Mouse (Mus musculus) NIH3T3 (cell line): ENCODE measurements around the gene Pmm1.

Source experiments
- DNase-seq: peaks from one replicate; pipeline ENCODE4 v3.0.0-alpha.2; 2012; ENCODE audit warnings: low read depth

Pmm1 gene

DNA sequence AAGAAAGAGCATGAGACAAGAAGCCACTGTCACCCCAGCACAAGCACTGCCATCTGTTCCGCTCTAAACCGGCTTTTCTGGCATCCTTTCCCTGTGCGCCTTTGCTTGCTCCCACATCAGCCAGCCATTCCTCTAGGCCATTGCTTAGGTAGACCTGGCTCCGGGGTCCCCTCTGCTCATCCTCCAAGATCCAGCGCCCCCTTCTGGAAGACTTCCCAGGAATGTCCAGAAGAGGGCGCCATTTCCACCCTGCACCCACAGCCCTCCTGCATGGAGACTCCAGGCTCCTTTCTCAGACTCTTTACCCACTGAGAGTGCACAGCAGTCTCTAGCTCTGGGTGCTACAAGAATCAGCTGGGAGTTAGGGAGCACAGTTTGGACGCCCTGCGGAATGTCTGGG is 4.3 kb downstream of the Pmm1 start:
- DNase-seq = peak; percentile 71

DNA sequence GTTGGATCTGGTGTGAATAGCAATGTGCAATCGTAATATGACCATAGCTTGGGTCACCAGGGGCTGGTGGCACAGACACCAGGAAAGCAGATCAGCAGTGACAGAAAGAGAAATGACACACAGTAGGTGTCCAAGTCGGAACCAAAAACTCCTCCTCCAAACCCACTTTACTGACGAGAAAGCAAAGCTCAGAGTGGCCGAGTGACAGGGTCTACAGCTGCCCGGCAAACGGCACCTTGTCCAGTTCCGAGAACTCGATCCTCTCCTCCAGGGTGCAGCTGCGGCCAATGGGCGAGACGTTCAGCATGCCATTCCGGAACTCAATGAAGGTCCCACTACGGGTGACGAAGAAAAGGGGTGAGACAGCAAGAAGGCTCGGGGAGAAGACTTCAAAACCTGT is 5.3 kb downstream of the Pmm1 start:
- no peak for DNase-seq

DNA sequence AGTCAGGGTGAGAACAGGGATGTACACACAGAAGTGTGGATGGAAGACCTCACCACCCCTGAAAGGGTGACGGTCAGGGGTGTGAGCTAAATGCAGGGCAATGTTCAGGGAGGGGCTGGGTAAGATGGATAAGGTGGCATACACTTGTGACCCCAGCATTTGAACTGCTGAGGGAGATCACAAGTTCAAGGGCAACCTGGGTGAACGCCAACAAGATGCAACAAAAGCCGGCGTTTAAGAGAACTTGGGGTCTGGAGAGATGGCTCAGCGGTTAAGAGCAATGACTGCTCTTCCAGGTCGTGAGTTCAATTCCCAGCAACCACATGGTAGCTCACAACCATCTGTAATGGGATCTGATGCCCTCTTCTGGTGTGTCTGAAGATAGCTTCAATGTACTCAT is 6.0 kb downstream of the Pmm1 start:
- DNase-seq = no peak

DNA sequence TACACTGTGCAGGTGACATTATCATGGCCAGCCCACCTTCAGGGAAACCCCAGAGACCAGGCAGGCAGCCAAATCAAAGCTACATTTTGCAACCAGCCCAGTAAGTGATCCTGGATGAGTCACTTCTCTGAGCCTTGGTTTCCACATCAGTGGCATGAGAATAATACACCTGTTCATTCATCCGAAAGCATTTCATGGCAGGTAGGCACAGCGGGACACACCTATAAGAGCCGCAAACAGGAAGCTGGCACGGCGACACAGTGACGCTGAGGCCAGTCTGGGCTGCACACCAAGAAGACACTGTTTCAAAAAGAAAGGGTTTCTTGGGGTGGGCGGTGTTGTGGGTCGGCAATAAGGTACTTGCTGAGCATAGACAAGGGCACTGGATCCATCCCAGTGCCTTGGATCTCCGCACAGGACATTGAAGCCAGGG is 6.6 kb downstream of the Pmm1 start:
- no peak for DNase-seq

DNA sequence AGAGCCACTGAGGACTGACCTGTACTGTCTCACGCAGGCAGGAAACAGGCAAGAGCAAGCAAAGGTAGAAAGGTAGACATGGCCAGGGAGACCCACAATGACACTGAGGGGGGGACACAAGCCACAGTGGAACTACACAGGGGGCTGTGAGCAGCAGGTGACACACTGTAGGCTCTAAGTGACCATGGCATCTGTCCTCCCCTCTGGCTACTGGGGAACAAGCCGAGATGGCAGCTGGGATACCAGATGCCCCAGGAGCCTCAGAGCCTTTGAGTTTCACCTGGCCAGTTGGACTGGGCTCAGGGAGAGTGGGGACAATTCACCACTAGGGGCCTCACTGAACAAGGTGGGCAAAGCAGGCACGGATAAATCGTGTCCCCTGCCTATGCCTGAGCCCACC is 8.4 kb downstream of the Pmm1 start:
- DNase-seq = no peak

DNA sequence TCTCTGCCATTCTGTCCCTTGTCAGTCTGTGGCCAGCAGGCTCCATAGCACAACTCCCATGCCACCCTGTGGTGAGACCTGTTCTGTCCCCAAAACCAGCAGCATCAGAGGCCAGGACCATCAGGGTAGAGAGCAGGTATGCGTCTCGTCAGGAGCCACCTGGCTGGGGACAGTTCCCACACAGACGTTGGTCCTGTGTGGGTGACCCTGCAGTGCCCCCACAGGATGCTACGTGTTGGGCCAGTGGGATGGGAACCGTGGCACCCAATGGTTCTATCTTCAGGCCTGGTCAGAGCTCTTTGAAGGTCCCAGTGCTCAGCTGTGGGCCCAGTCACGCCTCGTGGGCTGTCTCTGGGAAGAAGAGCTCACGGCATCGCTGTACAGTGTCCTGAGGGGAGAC is 9.6 kb downstream of the Pmm1 start:
- no peak for DNase-seq

DNA sequence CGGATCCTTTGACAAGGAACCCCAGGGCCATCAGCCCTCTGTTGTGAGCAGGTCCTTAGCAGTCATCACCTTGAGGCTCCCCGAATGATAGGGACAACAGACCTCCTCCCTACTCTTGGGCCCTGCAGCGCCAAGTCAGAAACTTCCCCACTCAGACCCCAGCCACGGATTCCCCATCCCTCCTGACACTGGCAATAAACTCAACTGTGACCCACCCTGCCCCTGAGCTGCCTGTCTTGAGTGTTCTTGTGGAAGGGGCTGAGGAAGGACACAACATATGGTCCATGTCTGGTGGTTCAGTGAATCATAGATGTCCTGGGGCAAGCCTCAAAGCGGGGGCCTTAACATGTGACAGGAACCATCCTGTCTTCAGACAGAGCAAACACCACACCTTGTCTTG is 10.0 kb downstream of the Pmm1 start:
- DNase-seq = no peak

DNA sequence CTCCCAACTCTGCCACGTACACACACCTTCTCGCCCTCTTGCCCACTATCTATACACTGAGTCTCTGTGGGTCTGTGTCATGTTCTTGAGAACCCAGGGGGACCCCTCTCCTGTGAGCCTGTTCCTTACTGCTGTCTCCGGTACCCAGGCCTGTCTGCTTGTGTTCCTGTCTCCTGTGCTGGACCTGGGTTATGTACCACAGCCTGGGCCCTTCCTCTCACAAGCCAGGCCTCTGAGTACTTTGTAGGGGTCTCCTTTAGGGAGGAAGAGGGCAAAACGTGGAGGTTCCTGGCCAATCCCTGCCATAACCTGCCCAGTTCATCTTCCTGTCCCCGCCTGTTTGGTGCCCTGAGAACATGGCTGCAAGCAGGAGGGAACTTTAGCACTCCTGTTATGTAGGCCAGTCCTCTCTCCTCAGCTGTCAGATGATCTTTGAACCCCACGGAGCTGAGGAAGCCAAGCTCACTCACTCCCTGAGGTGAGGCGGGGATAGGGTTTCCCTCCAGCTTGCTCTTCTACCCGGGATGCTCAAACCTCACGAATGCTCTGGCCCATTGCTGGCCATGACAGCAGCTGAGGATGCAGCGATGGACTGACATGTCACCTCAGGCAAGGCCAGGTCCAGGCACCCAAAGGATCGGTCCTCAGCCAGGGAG is 11.1 kb downstream of the Pmm1 start:
- DNase-seq = no peak

DNA sequence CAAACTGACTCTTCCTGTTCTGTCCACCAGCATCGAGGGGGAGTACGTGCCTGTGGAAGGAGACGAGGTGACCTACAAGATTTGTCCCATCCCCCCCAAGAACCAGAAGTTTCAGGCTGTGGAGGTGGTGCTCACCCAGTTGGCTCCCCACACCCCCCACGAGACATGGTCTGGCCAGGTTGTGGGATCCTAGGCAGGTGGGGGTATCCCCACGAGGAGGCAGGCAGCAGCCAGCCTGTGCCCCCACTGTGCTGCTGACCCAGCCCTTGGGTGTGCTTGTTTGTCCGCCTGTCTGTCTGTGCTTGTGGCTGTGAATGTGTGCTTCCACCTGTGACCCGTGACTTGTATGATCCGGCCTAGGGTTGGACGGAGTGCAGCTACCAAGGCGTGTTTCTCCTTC is 11.7 kb downstream of the Pmm1 start:
- no peak for DNase-seq

DNA sequence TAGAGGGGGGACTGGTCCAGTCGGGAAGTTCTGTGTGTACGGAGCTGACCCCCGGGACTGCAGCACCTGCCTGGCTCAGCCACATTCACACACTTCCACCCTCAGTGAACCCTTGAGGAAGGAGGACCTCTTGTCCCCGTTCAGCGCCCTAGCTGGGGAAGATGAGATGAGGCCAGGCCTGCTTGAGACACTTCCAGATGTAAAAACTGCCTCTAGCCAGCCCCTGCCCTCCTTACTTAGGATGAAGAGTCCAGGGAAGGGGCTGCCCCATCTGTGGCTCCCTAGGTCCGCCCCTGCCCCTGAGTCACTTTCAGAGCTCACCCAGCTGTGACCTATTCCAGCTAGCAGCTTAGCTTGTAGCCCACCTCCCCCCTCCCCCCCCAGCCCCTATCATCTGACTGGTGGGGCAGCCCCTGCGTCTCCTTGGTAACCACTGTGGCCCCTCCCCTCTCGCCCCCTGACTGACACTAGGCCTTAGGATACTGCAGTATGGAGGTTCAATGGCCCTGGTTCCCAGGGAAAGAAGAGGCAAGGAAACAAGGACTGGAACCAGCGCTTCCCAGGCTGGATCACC is 17.5 kb downstream of the Pmm1 start:
- DNase-seq = no peak

DNA sequence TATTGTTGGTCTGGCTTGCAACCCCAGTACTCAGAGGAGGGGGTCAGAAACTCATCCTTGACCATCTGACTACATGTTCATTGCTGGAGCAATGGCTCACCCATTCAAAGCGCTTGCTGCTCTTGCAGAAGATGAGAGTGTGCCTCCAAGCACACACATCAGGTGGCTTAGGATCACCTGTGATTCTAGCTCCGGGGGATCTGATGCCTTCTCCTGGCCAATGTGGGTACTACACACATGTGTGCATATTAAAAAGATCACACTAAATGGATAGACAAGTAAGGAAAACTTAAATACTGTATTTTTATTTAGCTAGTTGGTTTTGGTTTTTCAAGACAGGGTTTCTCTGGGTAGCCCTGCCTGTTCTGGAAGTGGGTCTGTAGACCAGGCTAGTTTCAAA is 19.7 kb downstream of the Pmm1 start:
- DNase-seq = no peak

DNA sequence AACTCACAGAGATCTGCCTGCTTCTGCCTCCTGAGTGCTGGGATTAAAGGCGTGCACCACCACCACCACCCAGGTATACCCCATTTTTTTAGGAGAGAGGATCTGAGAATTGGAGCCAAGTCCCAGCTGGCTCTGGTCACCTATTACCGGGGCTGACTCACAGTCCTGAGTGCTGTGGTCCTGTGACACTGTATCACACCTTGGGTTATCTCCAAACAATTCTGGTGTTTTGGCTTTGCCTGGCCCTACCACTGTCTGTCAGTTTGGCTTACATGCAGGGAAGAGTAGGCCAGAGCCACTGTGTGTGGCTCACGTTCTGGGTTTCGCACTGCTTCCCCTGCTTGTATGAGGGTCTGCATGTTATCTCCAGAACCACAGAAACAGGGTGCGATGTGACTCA is 20.5 kb downstream of the Pmm1 start:
- no peak for DNase-seq

DNA sequence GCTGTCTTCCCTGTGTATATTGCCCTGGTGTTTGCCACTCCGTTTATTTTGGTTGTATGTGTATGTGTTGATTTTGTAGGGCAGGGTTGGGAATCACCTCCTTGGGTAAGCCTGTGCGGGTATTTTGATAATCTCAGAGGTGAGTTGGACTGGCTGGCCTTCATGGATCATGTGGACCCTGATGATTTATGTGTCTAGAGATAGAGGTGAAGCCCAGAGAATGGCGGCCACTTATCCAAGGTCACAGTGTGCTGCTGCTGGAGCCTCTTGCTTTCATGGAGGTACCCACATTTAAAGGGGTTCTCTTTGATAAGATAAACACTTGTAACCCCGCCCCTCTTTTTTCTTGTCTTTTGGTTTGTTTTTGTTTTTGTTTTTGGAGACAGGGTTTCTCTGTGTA is 21.0 kb downstream of the Pmm1 start:
- DNase-seq = no peak

DNA sequence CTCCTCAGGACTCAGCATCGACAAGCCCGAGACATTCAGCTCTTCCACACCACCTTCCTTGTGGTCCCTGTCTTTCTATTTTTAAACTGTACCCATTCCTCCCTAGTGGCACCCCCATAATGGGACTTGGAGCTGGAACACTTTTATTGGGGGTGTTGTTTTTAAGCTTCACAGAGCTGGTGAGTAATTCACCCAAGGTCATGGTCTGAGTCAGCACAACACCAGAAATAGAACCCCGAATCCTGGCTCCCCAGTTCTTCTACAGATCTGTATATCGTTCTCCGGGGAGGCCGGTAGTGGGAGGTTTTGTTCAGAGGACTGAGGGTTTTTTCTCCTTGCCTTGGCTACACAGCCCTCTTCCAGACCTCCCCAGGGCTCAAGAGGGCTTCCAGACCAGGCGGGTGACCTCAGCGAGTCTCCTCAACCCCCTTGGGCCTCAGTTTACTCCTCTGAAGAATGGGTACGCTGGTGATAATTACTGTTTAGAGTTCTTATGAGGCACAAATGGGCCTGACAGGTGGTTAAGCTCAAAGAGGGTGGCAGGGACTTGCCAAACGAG is 21.5 kb downstream of the Pmm1 start:
- DNase-seq = peak; percentile 25

DNA sequence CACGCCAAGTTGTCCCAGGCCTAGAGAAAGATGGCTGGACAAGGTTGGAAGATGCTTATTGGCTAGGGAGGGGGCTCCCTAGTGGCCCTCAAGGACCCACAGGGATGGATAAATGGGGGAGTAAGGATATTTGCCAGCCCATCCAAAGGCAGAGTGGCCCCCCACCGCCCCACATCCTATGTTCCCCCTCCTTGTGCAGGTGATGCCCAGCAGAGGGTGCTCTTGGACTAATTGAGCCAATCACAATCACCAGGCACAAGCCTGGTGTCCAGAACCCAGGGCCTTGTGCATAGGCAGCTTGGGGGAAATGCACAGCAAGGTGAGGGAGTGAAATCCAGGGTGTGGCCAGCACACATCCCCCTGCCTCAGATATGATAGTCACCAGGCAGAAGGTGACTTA is 22.5 kb downstream of the Pmm1 start:
- DNase-seq = peak; percentile 77

DNA sequence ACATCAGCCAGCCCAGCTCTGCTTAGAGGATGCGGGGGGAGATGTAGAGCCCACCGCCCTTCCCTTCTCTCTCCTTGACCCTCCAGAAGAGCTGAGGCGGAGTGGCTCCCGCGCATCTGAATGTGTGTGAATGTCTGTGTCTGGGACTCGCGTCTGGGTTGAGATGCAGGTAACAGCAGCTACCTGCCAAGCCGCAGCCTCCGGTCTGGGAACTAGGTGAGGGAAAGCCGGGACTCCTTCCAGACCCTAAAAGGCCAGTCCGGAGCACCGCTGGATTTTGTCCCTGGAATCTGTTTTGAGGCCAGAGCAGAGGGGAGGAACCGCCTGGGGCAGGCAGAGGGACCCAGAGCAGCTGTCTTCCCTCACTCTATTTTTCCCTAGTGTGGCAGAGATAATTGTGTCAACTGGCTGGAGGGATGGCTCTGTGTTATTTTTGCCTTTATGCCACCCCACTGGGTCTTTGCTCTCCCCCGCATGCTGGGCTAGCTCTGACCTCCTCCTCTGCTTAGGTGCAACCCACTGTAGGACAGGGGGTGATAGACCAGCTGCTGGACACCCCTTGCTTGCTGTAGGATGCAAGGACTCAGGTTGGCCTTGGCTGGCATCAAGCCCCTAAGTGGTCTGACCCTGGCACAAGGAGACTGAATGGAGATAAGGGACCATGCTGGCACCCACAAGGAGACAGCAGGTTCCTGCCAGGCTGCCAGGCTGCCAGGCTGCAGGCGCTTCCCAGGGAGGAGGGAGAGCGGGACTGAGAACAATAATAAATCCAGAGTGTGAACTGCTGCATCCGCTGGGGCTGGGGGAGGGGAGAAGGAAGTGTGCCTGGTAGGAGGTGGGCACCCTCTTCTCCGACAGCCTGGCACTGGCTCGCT is 23.4 kb downstream of the Pmm1 start:
- no peak for DNase-seq

DNA sequence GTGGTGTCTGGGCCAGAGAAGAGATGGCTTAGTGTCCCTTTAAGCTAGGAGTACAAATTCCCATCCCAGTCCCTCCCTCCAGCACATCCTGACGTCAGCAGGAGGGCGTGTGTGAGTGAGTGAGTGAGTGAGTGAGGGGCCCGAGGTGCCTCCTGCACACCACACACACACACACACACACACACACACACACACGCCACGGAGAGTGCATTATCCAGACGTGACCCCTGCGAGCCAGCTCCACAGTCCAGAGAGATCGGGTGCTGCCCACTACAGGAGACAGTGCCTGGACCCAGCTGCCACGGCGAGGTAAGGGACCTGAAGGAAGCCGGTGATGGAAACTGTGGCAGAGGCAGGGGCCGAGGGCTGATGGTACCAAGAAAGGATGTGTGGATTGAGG is 24.1 kb downstream of the Pmm1 start, which contains the start of gene Csdc2:
Gene Csdc2 (plus strand): TSS at position 81 of the 400 bp plus-strand sequence.
- DNase-seq = peak; percentile 55

DNA sequence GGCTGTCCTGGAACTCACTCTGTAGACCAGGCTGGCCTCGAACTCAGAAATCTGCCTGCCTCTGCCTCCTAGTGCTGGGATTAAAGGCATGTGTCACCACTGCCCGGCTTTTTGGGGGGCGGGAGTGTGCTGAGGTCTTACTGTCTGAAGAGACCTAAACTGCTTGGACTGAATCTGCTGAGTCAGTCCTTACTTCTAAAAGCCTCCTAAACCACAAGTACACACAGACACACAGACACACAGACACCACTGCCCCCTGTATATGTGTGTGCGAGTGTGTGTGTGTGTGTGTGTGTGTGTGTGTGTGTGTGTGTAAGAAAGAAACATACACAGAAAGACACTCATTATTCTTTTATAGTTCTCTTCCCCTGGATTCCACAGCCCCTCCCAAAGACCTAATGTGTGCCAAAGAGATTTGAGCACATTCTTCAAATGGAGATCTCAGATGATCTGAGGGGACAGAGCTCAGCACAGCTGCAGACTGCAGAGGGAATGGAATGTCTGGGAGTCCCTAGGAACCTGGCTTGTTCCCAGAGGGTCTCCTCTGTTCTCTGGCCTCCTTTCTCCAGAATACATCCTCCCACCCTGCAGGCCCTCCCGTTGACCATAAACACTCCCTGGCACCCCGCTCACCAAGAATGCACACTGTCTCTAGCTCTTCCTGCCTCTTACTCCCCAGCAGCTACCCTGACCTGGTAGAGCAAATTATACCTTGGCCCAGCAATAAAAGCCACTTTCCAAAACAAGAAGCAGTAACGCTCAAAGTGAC is 24.7 kb downstream of the Pmm1 start:
- DNase-seq = no peak

DNA sequence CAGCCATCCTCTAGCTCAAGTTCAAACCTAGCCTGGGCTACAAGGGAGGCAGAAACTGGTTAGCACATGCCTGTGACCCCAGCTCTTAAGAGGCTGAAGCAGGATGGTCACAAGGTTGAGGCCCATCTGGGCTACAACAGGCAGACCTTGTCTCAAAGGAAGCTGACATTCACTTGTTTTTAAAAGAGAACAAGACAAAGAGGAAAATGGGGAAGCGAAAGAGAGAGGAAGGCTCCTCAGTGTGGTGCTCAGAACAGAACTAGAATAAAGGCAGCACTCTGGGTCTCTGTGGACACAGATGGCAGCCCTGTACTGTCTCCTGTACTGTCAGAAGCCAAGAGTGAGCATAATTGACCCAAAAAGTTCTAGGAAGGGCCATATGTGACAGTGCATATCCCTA is 26.7 kb downstream of the Pmm1 start:
- no peak for DNase-seq

DNA sequence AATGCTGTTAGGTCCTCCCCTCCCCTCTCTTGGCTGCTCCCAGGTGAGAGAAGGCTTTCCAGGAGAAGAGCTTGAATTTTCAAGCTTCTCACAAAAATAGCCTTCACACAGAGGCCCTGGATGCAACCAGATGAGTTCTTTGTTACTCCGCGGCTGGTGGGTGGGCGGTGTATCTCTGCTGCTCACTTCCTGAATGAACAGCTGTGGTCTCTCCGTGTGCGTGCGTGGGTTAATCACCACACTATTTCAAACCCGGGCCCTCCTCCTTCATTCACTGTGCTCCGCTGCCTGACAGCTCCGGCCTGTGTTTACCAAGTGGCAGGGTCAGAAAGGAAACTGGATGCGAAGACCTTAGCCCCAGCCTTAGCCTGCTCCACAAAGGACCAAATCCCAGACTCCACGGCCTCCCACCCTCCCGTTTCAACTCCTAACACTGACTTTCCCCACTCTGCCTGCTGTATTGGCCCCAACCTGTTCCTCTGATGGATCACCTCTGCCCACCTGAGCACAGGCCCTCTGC is 27.7 kb downstream of the Pmm1 start:
- no peak for DNase-seq

DNA sequence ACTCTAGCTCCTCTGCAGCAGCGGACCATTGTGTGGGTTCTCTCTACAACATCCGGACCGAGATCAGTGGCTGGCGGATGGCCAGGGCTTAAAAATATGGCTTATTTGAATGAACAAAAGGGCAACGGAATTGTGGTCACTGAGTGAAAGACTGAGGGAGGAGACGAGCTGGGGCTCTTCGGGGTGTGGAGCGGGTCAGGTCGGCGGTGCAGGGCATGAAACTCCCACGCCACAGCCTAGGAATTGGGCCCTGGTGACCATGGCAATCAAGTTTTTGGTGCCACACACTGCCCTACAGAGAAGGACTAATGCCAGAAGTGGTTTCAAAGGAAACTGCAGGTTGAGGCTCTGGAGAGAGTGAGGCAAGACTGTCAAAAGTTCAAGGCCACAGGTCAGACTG is 32.5 kb downstream of the Pmm1 start:
- peak; percentile 32 for DNase-seq

DNA sequence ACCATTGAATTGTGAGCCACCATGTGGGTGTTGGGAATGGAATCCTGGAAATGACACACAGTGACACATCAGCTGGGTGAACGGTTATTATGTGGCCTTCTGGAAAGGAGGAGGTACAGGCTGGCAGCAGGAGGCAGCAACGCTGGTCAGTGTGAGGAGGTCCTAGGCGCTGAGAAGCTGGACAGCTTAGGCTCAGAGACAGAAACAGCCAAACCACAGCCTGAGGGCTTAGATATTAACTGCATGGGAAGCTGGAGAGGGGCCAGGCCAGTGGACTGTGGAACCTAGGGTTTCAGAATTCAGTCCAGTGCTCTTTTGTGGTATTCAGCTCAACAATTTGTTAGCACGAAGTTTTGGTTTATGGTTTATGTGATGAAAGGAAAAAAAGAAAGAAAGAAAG is 33.0 kb downstream of the Pmm1 start:
- DNase-seq = peak; percentile 76
